Mouse (Mus musculus) embryo, embryonic 9.5 days (tissue): Measurements from ENCODE around the gene Rhox13.

ENCODE experiments used
- DNase-seq: peaks from one replicate; pipeline ENCODE4 v3.0.0-alpha.2; 2017; ENCODE audit errors: extremely low spot score

Rhox13 gene

DNA sequence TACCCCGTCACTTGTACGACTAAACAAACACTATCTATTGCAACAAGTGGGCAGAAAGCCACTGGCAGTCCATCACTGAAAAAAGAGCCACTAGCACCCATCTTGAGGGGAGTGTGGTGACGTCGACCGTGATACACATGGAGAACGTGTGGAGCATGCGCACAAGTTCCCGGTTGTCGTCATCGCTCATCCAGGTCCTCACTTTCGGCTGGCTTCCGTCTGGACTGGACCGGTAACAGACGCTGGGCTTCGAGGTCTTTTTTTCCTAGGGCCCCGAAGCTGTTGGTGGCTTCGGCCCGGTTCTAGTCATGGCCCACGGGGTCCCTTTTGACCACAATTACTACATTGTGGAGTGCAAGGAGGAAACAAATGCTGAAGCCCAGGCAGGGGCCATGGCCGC lies at the start of gene Rhox13:
TSS of gene Rhox13 (plus strand) at position 238 of the 400 bp plus-strand sequence.
- DNase-seq = no peak

DNA sequence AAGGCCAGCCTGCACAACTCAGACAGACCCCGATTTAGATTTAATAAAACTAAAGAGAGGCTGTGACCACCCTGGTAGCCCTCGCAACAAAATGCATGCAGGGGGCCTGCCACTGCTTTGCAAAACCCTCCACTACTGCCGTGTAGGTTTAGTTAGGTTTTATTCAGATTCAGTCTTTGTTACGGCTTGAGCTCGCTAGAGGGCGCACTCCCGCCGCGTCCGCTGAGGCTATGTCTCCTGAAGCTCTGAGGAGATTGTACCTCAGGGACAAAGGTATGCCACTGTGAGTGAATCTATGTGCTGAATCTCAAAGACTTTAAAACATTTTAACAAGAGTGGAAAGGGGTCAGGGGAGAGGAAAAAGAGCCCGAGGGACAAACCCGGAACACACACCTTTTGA lies 36.8 kb upstream of the Rhox13 start:
- peak; percentile 27 for DNase-seq

DNA sequence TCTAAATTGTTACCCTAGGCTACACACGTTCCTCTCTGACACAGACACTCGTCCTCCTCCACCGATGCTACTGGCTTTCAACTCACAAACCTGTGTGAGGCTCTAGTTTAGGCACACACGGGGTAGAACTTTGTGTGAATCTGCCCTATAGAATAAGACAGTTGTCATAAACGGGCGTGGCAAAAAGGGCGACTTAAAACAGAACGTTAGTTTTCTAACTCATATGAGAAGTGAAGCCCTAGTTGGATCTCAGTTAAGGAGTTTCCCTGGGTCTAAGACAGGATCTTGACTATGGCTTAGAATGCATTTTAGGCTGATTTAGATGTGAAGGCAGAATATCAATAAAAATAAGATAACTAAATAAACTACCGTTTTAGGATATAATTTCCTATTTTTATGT lies 36.0 kb upstream of the Rhox13 start, which contains the start of gene Rhox11:
TSS of gene Rhox11 (minus strand) at position 101 of the 400 bp plus-strand sequence.
- DNase-seq = no peak

DNA sequence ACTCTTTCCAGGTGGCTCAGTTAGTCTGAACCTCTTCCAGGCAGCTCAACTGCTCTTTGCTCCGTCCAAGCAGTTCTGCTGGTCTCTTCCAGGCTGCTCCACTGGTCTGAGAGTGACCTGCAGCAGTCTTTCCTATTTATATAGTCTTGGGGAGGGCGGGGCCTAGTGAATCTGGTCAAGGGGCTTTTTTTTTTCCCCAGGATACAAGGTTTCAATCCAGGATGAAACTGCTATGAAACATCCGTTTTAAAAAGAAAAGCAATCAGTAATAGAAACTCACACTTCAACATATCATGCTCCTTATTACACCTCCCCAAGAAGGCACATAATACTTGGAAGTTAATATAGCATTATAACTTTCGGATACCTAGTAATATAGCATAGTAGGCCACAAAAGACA lies 10.2 kb upstream of the Rhox13 start, which contains the start of gene Rhox12:
TSS of gene Rhox12 (minus strand) at position 101 of the 400 bp plus-strand sequence.
- no peak for DNase-seq

DNA sequence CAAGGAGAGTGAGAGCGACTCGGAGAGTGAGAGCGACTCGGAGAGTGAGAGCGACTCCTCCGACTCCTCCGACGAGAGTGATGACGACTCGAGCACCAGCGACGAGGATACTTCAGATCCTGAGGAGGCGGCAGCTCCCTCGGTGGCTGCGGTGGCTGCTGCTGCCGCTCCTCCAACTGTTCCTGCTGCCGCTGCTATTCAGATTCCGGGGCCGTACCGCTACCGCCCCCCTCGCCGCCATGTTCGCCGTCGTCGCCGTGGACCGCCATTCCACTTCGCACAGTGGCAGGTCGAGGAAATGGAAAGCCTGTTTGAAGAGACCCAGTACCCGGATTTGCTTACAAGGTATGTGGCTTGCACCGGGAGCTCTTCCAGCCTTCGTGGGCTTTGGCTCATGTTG lies 459 bp downstream of the Rhox13 start:
- no peak for DNase-seq

DNA sequence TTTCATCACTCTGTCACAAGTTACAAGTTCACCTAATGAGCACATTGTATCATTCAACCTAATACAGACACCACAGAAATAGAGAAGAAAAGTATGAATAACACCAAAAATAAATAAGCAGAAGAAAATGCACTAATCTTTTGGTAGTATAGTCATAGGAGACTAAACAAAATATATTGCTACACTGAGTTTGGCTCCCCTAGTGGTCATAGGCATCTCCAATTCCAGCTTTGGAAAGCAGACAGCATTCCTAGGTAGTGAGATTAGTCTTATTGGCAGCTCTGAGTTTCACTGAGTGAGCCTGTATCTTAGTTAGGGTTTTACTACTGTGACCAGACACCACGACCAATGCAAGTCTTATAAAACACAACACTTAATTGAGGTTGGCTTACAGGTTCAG lies 38.1 kb downstream of the Rhox13 start:
- DNase-seq = no peak

DNA sequence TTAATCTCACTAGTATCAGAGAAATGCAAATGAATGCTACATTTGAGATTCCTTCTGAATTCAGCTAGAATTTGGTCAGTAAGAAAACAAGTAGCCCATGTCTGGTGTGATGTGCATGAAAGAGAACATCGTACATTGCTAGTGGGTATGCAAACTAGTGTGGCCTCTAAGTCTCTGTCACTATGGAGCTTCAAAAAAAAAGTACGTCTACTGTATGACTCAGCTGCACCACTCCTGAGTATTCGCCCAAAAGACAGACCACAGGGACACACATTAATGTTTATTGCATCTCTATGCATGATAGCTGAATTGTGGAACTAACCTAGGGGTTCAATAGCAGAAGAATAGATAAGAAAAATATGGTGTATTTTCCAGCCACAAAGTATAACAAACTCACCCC lies 44.3 kb downstream of the Rhox13 start:
- no peak for DNase-seq

DNA sequence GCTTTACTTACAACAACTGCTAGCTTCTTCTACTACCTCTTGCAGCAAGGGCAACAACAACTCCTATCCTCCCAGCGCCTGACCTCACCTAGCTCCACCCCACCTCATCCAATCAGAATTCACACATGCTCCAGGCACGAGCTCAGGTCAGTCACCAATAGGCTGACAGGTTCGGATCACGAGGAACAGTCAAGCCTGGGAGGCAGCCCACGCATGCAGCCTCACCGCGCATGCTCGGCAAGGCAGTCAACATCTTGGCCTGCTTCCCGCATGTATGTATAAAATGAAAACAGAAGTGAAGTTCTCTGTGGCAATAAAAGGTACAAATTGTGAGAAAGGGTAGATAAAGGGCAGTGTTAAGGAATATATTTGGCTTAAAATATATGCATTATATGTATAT lies 45.0 kb downstream of the Rhox13 start:
- no peak for DNase-seq

DNA sequence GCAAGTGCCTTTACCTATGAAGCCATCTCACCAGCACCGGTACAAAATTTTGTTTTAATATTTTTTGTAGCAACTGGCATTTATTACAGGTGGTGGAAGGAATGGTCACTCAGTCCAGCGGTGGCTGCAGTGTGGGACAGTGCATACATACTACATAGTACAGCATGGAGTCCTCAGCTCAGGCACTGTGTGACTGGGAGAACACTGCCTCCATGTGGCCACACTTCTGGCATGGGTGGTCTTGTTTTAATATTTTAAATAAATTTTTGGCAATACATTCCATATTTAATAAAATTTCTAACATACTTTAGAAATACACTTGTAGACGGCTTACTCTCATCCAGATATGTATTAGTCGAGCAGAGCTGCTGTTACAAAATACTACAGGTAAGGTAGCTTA lies 45.6 kb downstream of the Rhox13 start:
- DNase-seq = no peak
